Mouse (Mus musculus) midbrain, embryonic 16.5 days (tissue): ENCODE measurements at regions not wholly inside any gene's neighbourhood (a gene's known extent, or its start where the extent isn't known, plus 50 kb on each side); places are given as distances from the start of the nearest gene placed in this dataset.

Source experiments
- ATAC-seq: fragments of 200-750 bp; cut with Nextera tagmentation; 2 replicates; pipeline ENCODE4 v1.8.0; 2017; ENCODE audit warnings: moderate TSS enrichment
- H3K27ac ChIP-seq: fragments of 300-500 bp; sonication (generic); 2 replicates; pipeline ENCODE4 v1.5.1; 2014; ENCODE audit warnings: mild to moderate bottlenecking, low read length, mixed read lengths
- H3K27me3 ChIP-seq: fragments of 300-500 bp; sonication (generic); 2 replicates; pipeline ENCODE4 v1.6.1; 2014; ENCODE audit warnings: low read depth, low read length, mixed read lengths; ENCODE audit not compliant: control insufficient read depth, insufficient read depth
- H3K36me3 ChIP-seq: fragments of 300-500 bp; sonication (generic); 2 replicates; pipeline ENCODE4 v1.6.1; 2014; ENCODE audit warnings: mild to moderate bottlenecking, low read length, moderate library complexity, mixed read lengths; ENCODE audit not compliant: control insufficient read depth, insufficient read depth
- H3K4me1 ChIP-seq: fragments of 300-500 bp; sonication (generic); 2 replicates; pipeline ENCODE4 v1.6.1; 2014; ENCODE audit warnings: mild to moderate bottlenecking, low read length, mixed read lengths; ENCODE audit not compliant: control insufficient read depth, insufficient read depth
- H3K4me2 ChIP-seq: fragments of 300-500 bp; sonication (generic); 2 replicates; pipeline ENCODE4 v1.6.1; 2014; ENCODE audit warnings: mild to moderate bottlenecking, low read length, mixed read lengths
- H3K4me3 ChIP-seq: fragments of 300-500 bp; sonication (generic); 2 replicates; pipeline ENCODE4 v1.5.1; 2014; ENCODE audit warnings: low read depth, mild to moderate bottlenecking, low read length, moderate library complexity, mixed read lengths
- H3K9ac ChIP-seq: fragments of 300-500 bp; sonication (generic); 2 replicates; pipeline ENCODE4 v1.6.1; 2014; ENCODE audit warnings: low read depth, low read length, mixed read lengths
- H3K9me3 ChIP-seq: fragments of 300-500 bp; sonication (generic); replicated peaks from 2 replicates; pipeline ENCODE4 v1.6.1; 2014; ENCODE audit warnings: mild to moderate bottlenecking, low read length, mixed read lengths; ENCODE audit not compliant: control insufficient read depth, poor library complexity, severe bottlenecking
- WGBS: fragments of 180-500 bp; shearing (Covaris S2); extraction: QIAGEN DNeasy Blood & Tissue Kit; methylation state at CpG from one replicate; pipeline ENCODE4 v1.1.7; 2014; 5-methylcytosine and 5-hydroxymethylcytosine counted together

GRCm38 (mm10) chr3:99447361-99447760 is 207.2 kb downstream of the Tbx15 start:
- no peak overlapping the region for H3K4me2 ChIP-seq
- H3K27me3 ChIP-seq: no peaks in the 10 kb centered on the region
- no peaks in the 10 kb centered on the region for H3K4me1 ChIP-seq
- no peak overlapping the region for H3K4me3 ChIP-seq
- no peak overlapping the region for H3K27ac ChIP-seq
- H3K9ac ChIP-seq: no peak overlapping the region
- no peak for ATAC-seq
- no peaks in the 10 kb centered on the region for H3K9me3 ChIP-seq
- H3K36me3 ChIP-seq: no peaks in the 10 kb centered on the region
- WGBS: 49% methylated on average over 2 of the region's 2 CpGs

- Histone ChIP-seq H3K9me3 (no peaks in the 10 kb centered on the region), H3K27ac (no peak overlapping the region), H3K27me3 (no peaks in the 10 kb centered on the region), H3K4me1 (no peaks in the 10 kb centered on the region), H3K36me3 (no peaks in the 10 kb centered on the region), H3K9ac (no peak overlapping the region), H3K4me2 (no peak overlapping the region), H3K4me3 (no peak overlapping the region)
- no peak for ATAC-seq
- 49% methylated on average over 2 of the region's 2 CpGs for WGBS
Measured at GRCm38 (mm10) chr3:99447813-99448212, 207.6 kb downstream of the Tbx15 start.

GRCm38 (mm10) chr3:99459036-99459863 is 219.1 kb downstream of the Tbx15 start:
- WGBS: 84% methylated on average over 12 of the region's 12 CpGs

GRCm38 (mm10) chr3:99499980-99500379 is 259.8 kb downstream of the Tbx15 start:
- no peak overlapping the region for H3K4me2 ChIP-seq
- H3K27ac ChIP-seq: no peak overlapping the region
- H3K27me3 ChIP-seq: no peaks in the 10 kb centered on the region
- WGBS: 93% methylated on average over 14 of the region's 14 CpGs
- H3K4me3 ChIP-seq: no peak overlapping the region
- no peak overlapping the region for H3K9ac ChIP-seq
- H3K4me1 ChIP-seq: no peaks in the 10 kb centered on the region
- ATAC-seq: no peak
- H3K36me3 ChIP-seq: no peaks in the 10 kb centered on the region
- H3K9me3 ChIP-seq: no peaks in the 10 kb centered on the region

More at GRCm38 (mm10) chr3:99459036-99459863, 219.1 kb downstream of the Tbx15 start:
- H3K4me1 ChIP-seq: no peaks in the 10 kb centered on the region
- H3K27me3 ChIP-seq: no peaks in the 10 kb centered on the region
- no peak for ATAC-seq
- H3K9me3 ChIP-seq: no peaks in the 10 kb centered on the region
- H3K36me3 ChIP-seq: no peaks in the 10 kb centered on the region
- no peak overlapping the region for H3K9ac ChIP-seq
- H3K4me2 ChIP-seq: no peak overlapping the region
- H3K27ac ChIP-seq: no peak overlapping the region
- H3K4me3 ChIP-seq: no peak overlapping the region

GRCm38 (mm10) chr3:99504772-99505171 is 264.6 kb downstream of the Tbx15 start:
- Histone ChIP-seq H3K9ac (no peak overlapping the region), H3K27me3 (no peaks in the 10 kb centered on the region), H3K4me2 (no peak overlapping the region), H3K4me1 (no peaks in the 10 kb centered on the region), H3K27ac (no peak overlapping the region), H3K4me3 (no peak overlapping the region), H3K9me3 (no peaks in the 10 kb centered on the region), H3K36me3 (no peaks in the 10 kb centered on the region)
- WGBS: 89% methylated on average over 2 of the region's 2 CpGs
- ATAC-seq: no peak

DNA sequence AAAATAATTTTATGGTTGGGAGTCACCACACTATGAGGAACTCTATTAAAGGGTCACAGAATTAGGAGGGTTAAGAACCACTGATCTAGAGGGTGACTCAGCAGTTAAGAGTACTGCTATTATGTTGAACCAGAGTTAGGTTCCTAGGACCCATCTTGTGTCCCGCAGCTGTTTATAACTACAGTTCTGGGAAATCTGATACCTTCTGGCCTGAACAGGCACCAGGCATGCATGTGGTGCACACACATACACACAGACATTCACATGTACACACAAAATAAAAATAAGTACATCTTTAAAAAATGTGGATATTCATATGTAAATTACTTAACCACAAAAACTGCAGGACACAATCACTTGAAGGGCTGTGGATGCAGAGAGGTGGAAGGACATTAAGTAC is 272.1 kb downstream of the Tbx15 start:
- H3K27me3 ChIP-seq: no peaks in the 10 kb centered on the region
- no peak overlapping the region for H3K4me2 ChIP-seq
- WGBS: 83% methylated on average over 1 of the region's 1 CpGs
- no peaks in the 10 kb centered on the region for H3K36me3 ChIP-seq
- no peak overlapping the region for H3K9ac ChIP-seq
- ATAC-seq: no peak
- no peaks in the 10 kb centered on the region for H3K4me1 ChIP-seq
- no peaks in the 10 kb centered on the region for H3K9me3 ChIP-seq
- no peak overlapping the region for H3K4me3 ChIP-seq
- no peak overlapping the region for H3K27ac ChIP-seq

DNA sequence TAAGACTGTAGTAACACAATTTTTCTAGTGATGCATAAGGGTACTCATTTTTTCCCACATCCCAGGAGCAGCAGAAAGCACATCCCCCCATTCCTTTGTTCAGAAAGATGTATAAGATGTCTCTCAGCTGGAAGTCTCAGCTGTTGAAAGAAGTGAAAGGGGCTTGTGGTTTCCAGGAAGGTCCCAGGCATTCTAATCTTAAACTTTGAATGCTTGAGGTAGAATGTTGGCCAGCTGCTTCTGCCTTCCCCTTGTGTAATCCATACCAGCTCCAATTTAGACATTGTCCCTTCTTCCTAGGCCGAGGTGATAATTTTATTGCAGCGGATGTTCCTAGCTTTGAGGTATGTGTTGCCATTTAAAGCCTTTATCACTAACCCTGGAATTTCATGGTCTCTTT is 272.8 kb downstream of the Tbx15 start:
- H3K9ac ChIP-seq: no peak overlapping the region
- no peak overlapping the region for H3K27ac ChIP-seq
- H3K4me2 ChIP-seq: no peak overlapping the region
- no peaks in the 10 kb centered on the region for H3K4me1 ChIP-seq
- 64% methylated on average over 2 of the region's 2 CpGs for WGBS
- ATAC-seq: no peak
- H3K4me3 ChIP-seq: no peak overlapping the region
- no peaks in the 10 kb centered on the region for H3K36me3 ChIP-seq
- no peaks in the 10 kb centered on the region for H3K9me3 ChIP-seq
- H3K27me3 ChIP-seq: no peaks in the 10 kb centered on the region

DNA sequence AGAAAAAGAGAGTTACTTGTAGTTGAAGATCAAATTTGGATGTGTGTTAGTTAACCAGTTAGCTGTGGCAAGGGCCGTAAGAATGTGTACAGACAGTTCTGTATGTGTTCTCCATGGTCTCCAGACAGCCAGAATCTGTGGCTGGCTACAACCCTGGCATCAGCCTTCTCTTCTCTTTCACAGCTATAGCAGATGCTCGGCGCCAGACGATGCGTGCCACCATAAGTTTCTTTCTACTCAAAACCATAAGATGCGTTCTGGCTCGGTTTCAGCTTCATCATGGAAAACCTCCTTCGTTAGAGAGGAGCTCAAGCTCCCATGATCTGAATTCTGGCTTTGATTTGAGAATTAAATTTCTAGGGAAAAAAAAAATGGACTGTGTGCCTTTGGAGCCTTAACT is 275.6 kb downstream of the Tbx15 start:
- Histone ChIP-seq H3K27me3 (no peaks in the 10 kb centered on the region), H3K27ac (no peak overlapping the region), H3K36me3 (no peaks in the 10 kb centered on the region), H3K4me2 (no peak overlapping the region), H3K9me3 (no peaks in the 10 kb centered on the region), H3K4me1 (no peaks in the 10 kb centered on the region), H3K9ac (no peak overlapping the region), H3K4me3 (no peak overlapping the region)
- ATAC-seq: no peak
- WGBS: 94% methylated on average over 8 of the region's 8 CpGs

DNA sequence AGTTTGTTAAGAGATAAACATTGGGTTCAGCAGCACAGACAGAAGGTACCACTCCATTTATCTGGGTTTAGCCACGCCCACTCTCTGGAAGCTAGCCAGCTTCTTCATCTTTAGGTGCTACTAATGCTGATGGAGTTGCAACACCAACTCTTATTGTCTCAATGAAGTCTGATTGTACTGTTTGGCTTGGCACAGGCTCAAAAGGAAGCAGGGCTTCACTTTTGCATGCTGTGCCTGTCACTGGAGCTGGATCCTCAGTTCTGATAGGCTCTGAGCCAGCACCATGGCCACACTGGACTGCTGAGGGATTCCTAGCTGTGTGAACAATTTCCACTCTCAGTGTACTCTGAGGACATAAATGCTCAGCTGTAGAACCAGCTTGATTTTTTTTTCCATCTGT is 320.7 kb downstream of the Tbx15 start:
- Histone ChIP-seq H3K9me3 (no peaks in the 10 kb centered on the region), H3K4me1 (no peaks in the 10 kb centered on the region), H3K27me3 (no peaks in the 10 kb centered on the region), H3K9ac (no peak overlapping the region), H3K27ac (no peak overlapping the region), H3K4me3 (no peak overlapping the region), H3K36me3 (no peaks in the 10 kb centered on the region), H3K4me2 (no peak overlapping the region)
- WGBS: 74% methylated on average over 1 of the region's 1 CpGs
- ATAC-seq: no peak
